ENCODE assay signal across 15 mouse cellular contexts in the genomic region with DNA sequence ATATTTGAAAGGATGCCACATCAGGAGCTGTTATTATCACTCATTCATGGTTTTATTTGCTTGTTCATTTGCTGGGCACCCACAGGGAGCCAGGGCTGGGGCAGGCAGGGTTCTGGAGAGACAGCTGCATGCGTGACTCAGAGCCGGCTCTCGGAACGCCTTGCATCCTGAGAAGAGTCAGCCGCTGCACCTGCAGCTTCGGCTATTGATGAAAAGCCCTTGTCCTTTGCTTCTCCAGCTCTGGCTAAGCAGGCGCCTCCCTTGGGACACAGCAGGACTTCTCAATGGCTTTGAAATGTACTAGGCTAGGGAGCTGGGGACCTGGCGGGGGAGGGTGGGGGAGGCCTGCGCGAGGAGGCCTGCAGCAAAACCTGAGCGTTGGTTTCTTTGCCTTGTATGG. TPM values are rescaled to one million over a fixed set of nuclear protein-coding genes. Genes with fewer than 3 reads are reported as not detected.
A peak's percentile ranks its signal among the peaks of the same experiment; 100 is the strongest.
DNase-seq lines count a peak whose midpoint lies in the region; ATAC-seq lines count a peak whose summit lies in the region.
"Had no signal": no experiment of that assay in that cellular context is flagged by ENCODE, and none has a peak within 500 bp of the region (broad histone marks: within the 10 kb centered on the region; RNA-seq: fewer than 3 reads in every experiment).

No protein-coding gene starts in this region.

- peak overlapping the region; percentile 35; the same call in 1 of the 2 replicates for H3K9ac ChIP-seq in hindbrain, embryonic 13.5 days
- peak overlapping the region; percentile 31 for H3K9ac ChIP-seq in neural tube, embryonic 13.5 days
- H3K9ac ChIP-seq: heart, embryonic 15.5 days had no signal

- WGBS in embryonic facial prominence, embryonic 10.5 days = 16% methylated on average over 11 of the region's 11 CpGs
- WGBS in hindbrain, embryonic 13.5 days = 6% methylated on average over 11 of the region's 11 CpGs
- 9% methylated on average over 11 of the region's 11 CpGs for WGBS in neural tube, embryonic 13.5 days

- H3K36me3 ChIP-seq in megakaryocyte, embryonic 14.5 days (replicated peaks; ENCODE audit: low read length) = peaks cover 94% of the 10 kb centered on the region
- H3K36me3 ChIP-seq in embryonic facial prominence, embryonic 10.5 days (replicated peaks) = no peaks in the 10 kb centered on the region
- no peaks in the 10 kb centered on the region for H3K36me3 ChIP-seq in hindbrain, embryonic 13.5 days
- H3K36me3 ChIP-seq in neural tube, embryonic 13.5 days = no peaks in the 10 kb centered on the region
- H3K36me3 ChIP-seq: heart, embryonic 15.5 days had no signal

- 0 out of 2 replicates have a peak overlapping the region, but pooled peaks have one; percentile 30 for H3K27ac ChIP-seq in embryonic facial prominence, embryonic 10.5 days (replicated peaks)
- peak overlapping the region; percentile 62 for H3K27ac ChIP-seq in hindbrain, embryonic 13.5 days
- peak overlapping the region; percentile 67 for H3K27ac ChIP-seq in neural tube, embryonic 13.5 days (replicated peaks)
- H3K27ac ChIP-seq: heart, embryonic 15.5 days; kidney, postnatal 0 days; left cerebral cortex, adult 2 months had no signal

- H3K4me3 ChIP-seq in megakaryocyte, embryonic 14.5 days (replicated peaks) = peak overlapping the region; percentile 62
- no peak overlapping the region for H3K4me3 ChIP-seq in embryonic facial prominence, embryonic 10.5 days
- no peak overlapping the region for H3K4me3 ChIP-seq in hindbrain, embryonic 13.5 days
- H3K4me3 ChIP-seq in neural tube, embryonic 13.5 days = no peak overlapping the region
- H3K4me3 ChIP-seq: heart, embryonic 15.5 days; left cerebral cortex, adult 2 months had no signal

- intact Hi-C loops in gastrocnemius, postnatal 36 days (cut with DNase I) = no loop called here

- H3K27me3 ChIP-seq in megakaryocyte, embryonic 14.5 days (replicated peaks) = no peaks in the 10 kb centered on the region
- H3K27me3 ChIP-seq in embryonic facial prominence, embryonic 10.5 days (replicated peaks; ENCODE audit: low read depth, poor library complexity, severe bottlenecking) = 0 out of 2 replicates have a peak, but pooled peaks cover 4% of the 10 kb centered on the region
- no peaks in the 10 kb centered on the region for H3K27me3 ChIP-seq in hindbrain, embryonic 13.5 days
- no peaks in the 10 kb centered on the region for H3K27me3 ChIP-seq in neural tube, embryonic 13.5 days
- H3K27me3 ChIP-seq: heart, embryonic 15.5 days had no signal

- ATAC-seq in megakaryocyte, adult 5-6 weeks (ENCODE audit: poor library complexity, severe bottlenecking) = no peak
- no peak for ATAC-seq in hindbrain, embryonic 13.5 days (ENCODE audit: low FRiP score)
- no peak for ATAC-seq in neural tube, embryonic 13.5 days (ENCODE audit: low read depth)

- peaks cover 98% of the 10 kb centered on the region for H3K4me1 ChIP-seq in megakaryocyte, embryonic 14.5 days
- H3K4me1 ChIP-seq in embryonic facial prominence, embryonic 10.5 days = peaks cover 73% of the 10 kb centered on the region
- H3K4me1 ChIP-seq in hindbrain, embryonic 13.5 days (replicated peaks) = peaks cover 63% of the 10 kb centered on the region
- peaks cover 59% of the 10 kb centered on the region for H3K4me1 ChIP-seq in neural tube, embryonic 13.5 days (replicated peaks)

- H3K4me2 ChIP-seq in hindbrain, embryonic 13.5 days = peak overlapping the region; percentile 20
- H3K4me2 ChIP-seq in neural tube, embryonic 13.5 days = peak overlapping the region; percentile 27; the same call in 1 of the 2 replicates
- H3K4me2 ChIP-seq: heart, embryonic 15.5 days had no signal

- DNase-seq in embryonic facial prominence, embryonic 10.5 days (ENCODE audit: low spot score) = no peak
- DNase-seq in kidney, adult 8-10 months = no peak
- DNase-seq in thymus, postnatal 0 days (ENCODE audit: low spot score) = no peak
- no peak for DNase-seq in gastrocnemius, postnatal 36 days
- DNase-seq: adrenal gland, postnatal 10 days; cerebellum, adult 9-10 months; lung, adult 18-20 months had no signal

- H3K9me3 ChIP-seq in megakaryocyte, embryonic 14.5 days = no peaks in the 10 kb centered on the region
- no peaks in the 10 kb centered on the region for H3K9me3 ChIP-seq in embryonic facial prominence, embryonic 10.5 days
- H3K9me3 ChIP-seq in hindbrain, embryonic 13.5 days = no peaks in the 10 kb centered on the region
- no peaks in the 10 kb centered on the region for H3K9me3 ChIP-seq in neural tube, embryonic 13.5 days
- H3K9me3 ChIP-seq: G1E; heart, embryonic 15.5 days had no signal

RNA-seq across cellular contexts. Expression of a gene that starts 23.8 kb away (rescaled TPM):
- 11.2 and 43.4 TPM in 2 replicates for polyA plus RNA-seq in megakaryocyte, embryonic 14.5 days (2012; ENCODE audit: insufficient read depth, low replicate concordance)
- 41.1 and 43.8 TPM in 2 replicates for total RNA-seq in megakaryocyte, adult 5-6 weeks (2015)
- 91.7 and 96.9 TPM in 2 replicates for total RNA-seq in megakaryocyte, adult 5-6 weeks (2017)
- polyA plus RNA-seq in embryonic facial prominence, embryonic 10.5 days (2016; fragmentation: Nextera tagmentation; extraction: Ambion mirVana) = 12.6 and 13.7 TPM in 2 replicates
- polyA plus RNA-seq in hindbrain, embryonic 13.5 days (2015; fragmentation: Nextera tagmentation; extraction: Ambion mirVana) = 15.6 and 15.9 TPM in 2 replicates
- 15.9 and 16.2 TPM in 2 replicates for polyA plus RNA-seq in neural tube, embryonic 13.5 days (2015; fragmentation: Nextera tagmentation; extraction: Ambion mirVana)
- polyA plus RNA-seq in thymus, postnatal 0 days (2015; fragmentation: Nextera tagmentation; extraction: Ambion mirVana) = 4.6 and 5.2 TPM in 2 replicates
- 1 to 10 TPM; 7.8 to 8.6 TPM for total RNA-seq in gastrocnemius, postnatal 36 days (2021)
